Mouse (Mus musculus) mouse trophoblast stem cell (cell line): ENCODE data around the gene Shh.

Experiments
- in situ Hi-C, 2 experiments: fragments of 300-500 bp; cut with MseI, MboI; formaldehyde crosslinking; loops; 2 replicates in 1 of 2; 3 replicates in 1 of 2; pipeline ENCODE4 v1.15.1; 2025

The Shh gene

DNA sequence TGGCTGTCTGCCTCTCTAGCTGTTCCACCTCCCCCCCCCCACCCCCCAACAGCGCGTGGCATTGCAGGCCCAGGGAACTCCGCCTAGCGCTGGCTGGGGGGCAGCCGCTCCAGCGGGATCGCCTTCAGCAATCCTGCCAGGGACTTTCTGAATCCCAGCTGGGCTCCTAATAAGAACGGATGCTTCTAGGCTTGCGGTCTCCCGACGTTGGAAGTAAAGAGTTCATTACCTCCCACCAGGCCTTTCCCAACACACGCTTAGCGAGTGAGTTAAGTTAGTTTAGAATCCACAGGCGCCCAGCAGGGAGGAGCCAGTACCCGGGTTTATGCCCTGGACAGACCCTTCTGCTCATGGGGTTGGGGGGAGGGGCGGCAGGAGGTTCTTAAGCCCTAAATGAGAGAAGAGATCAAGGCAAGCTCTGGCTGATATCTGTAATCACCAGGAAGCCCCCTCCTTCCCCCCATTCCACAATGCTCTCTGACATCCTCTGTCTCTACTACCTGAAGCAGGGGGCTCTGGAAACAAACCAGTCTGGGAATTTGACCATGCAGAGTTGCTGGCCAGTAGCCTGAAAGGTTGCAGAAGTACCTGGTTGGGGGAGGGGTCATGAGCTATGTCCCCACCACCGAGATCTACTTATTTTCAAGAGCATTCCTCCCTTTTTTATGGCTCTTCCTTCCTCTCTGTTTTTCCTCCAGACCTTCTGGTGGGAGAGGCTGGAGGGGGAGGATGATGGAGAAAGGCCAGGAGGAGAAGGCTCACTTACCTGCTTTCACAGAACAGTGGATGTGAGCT lies 6.3 kb downstream of the Shh start:
- in situ Hi-C loops = loop anchor here in 1 of 2 experiments (25.0 kb wide), 1 partner anchor 827 kb away; no protein-coding TSS in a partner anchor

DNA sequence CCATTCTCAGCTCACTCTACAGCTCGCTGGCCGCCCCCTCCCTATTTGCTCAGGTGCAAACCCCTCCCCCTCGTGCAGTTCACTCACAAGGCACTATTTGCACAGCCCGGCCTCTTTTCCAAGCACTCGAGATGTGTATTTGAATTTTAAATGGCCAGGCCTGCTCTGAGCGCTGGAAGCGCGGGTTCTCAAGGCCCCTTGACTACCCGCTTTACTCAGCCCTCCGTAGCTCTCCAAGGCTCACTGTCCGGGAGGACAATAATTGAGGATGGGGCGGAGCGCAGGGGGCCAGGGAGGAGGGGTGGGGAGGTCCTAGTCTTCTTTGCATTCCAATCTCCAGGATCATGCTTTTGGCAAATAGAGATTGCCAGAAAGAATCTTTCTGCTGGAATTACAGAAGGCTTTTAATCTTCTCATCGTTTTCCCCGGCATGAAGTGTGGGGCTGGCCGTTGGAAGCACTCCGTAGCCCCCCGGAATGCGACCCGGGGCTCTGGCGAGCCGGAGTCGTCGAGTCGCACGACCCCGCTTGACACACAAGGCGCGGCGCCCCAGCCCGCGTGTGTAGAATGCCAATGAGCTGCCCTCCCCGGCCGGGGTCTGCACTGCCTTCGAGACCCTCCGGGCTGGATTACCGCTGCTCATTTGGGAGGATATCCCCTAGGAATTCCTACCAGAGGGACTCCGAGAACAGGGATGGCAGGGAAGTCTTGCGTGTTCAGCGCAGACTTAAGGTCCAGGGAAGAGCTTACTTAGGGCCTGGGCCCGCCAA lies 7.4 kb downstream of the Shh start:
- in situ Hi-C loops = loop anchor here in 1 of 2 experiments (25.0 kb wide), 1 partner anchor 828 kb away; no protein-coding TSS in a partner anchor

DNA sequence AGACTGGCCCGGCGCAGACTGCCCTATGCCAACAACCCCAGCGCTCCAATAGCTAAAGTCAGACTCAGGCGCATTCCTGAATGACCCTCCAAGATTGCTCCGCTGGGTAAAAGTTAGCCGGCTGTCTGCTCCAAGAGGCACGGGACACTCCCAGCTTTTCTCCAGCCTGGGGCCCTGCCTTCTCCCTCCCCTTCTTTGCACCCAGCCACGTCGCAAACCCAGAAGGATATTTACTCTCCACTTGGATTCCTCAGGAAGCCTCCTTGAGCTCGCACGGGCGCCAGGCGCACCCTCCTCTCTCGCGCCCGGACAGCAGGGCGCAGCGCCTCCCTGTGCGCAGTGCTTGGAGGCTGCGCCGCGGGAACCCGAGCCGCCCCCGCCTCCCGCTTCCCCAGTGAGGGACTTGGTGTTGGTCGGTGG lies 8.2 kb downstream of the Shh start:
- in situ Hi-C loops = loop anchor here in 1 of 2 experiments (25.0 kb wide), 1 partner anchor 828 kb away; no protein-coding TSS in a partner anchor

DNA sequence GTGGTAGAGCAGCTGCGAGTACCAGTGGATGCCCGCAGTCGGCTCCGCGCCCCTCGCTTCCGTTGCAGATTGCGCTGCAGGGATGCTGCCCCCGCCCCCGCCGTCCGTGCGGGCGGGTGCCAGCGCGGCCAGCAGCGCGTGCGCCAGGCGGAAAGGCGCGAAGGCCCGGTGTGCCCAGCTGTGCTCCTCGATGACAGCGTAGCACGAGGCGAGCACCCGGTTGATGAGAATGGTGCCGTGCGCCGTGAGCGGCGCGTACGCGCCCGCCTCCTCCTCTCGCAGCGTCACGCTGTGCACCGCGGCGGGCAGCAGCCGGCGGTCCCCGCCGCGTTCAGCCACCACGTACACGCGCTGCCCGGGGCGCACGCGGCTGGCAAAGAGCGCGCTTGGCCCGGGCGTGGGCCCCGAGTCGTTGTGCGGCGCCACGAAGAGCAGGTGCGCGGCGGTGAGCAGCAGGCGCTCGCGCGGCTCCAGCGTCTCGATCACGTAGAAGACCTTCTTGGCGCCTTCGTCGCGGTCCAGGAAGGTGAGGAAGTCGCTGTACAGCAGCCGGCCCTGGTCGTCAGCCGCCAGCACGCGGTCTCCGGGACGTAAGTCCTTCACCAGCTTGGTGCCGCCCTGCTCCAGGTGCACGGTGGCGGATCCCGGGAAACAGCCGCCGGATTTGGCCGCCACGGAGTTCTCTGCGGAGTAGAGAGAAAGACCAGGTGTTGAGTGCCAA lies 9.0 kb downstream of the Shh start:
- in situ Hi-C loops = loop anchor here in 1 of 2 experiments (25.0 kb wide), 1 partner anchor 829 kb away; no protein-coding TSS in a partner anchor

DNA sequence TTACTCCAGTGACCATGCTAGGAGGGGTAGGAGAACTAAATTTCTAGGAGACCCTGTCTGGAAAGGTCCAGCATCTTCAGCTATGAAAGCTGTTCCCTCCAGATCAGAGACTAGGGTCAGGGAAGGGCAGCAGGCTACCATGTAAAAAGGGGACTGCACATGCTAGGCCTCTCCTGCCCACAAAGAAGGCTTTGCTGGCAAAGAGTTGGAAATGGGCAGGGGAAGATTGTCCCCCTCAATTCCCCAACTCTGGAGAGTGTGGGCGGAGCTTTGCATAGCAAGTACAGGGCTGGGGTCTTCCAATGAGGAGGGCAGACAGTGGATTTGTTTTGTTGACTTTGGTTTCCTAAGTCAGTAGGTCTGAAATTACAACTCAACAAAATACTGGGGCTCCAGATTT lies 10.7 kb downstream of the Shh start:
- in situ Hi-C loops = loop anchor here in 1 of 2 experiments (25.0 kb wide), 1 partner anchor 831 kb away; no protein-coding TSS in a partner anchor

DNA sequence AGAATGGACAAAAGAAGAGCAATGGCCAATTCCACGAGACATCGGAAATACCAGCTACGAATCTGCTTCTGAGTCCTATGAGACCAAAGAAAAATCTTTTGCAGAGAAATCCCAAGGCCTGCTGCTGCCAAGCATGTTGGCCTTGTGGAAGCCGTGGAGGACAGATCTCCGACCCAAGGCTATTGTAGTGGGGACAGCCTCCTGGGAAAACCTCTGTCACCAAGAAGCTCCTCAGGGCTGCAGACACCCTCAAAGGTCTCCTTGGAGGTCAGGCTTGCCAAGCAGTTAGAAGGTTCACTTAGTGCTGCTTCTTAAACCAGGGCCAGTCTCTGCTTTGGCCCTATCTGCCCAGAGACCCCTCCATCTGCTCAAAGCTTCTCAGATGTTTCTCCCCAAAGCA lies 11.3 kb downstream of the Shh start:
- in situ Hi-C loops = loop anchor here in 1 of 2 experiments (25.0 kb wide), 1 partner anchor 832 kb away; no protein-coding TSS in a partner anchor

DNA sequence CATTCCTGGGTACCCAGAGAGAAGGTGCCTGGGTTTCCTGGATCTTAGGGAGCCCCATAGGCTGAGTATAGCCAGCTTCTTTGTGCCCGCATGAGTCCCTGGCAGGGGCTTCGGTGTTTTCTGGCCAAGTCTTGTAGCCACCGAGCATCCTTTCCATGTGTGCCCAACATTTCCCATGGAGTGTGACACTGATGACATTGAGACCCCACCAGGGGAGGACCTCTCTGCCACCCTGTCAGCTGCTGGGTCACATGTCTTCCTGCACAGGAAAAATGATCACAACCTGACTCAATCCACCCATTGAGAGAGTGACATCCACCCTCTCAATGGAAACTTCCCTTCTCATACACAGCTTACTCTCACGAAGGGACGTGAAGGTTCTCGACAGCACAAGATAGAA lies 12.5 kb downstream of the Shh start:
- in situ Hi-C loops = loop anchor here in 1 of 2 experiments (25.0 kb wide), 1 partner anchor 833 kb away; no protein-coding TSS in a partner anchor

DNA sequence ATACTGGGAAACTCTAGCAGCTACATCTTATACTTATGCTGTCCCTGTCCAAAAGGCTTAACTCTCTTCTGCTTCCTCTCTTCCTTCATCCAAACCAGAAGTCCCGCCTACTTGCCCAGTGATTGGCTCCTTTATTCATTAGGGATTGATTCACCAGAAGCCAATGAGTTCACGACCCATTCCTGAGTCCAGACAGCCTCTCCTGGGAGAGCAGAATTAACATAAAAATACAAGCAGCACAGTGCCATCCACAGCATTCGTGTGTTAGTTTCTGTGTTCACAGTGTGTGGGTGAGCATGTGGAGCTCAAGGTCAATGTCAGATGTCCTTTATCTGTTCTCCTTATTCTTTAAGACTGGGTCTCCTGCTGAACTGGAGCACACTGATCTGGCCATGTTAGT lies 13.5 kb downstream of the Shh start:
- in situ Hi-C loops = loop anchor here in 1 of 2 experiments (25.0 kb wide), 1 partner anchor 834 kb away; no protein-coding TSS in a partner anchor

DNA sequence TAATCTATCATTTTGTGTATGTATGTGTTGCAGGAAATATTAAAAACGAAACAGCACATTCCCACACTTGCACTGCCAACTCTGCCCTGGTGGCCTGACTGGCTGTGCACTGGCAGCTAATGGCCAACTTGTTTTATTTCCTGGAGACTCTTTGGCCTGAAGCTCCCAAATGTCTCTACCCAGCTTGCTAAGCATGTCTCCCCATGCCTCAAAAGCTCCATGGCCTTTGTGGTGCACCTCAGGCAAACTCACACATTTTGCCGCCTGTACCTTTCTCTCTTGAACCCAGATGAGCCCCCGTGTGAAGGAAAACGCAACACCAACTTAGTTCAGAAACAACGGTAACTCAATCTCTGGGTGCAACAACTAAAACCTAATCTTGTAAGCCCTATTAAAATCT lies 14.0 kb downstream of the Shh start:
- in situ Hi-C loops = loop anchor here in 1 of 2 experiments (25.0 kb wide), 1 partner anchor 834 kb away; no protein-coding TSS in a partner anchor

DNA sequence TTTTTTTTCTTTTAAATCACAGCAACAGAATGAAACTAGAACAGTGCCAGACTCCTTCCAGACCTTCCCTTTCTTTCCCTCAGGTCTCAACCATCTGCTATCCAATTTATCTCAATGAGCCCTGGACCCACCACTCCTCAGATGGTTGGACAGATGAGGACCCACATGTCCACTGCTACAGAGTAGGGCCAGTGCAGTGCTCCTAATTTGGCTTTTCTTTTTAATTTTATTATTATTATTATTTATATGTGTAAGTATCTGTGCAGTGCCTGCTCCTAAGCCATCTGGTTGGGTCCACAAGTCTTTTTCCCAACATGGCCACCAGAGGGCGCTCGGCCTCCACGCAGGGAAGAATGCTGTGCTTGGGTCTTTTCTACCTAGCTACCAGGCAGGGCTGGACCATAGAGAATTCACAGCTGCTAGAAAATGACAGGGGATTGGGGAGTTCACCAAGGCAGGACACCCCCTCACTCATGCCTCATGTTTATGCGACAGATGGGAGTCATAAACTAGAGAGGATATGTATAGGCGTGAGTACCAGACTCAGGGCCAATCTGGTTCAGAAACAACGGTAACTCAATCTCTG lies 15.9 kb downstream of the Shh start:
- in situ Hi-C loops = loop anchor here in 1 of 2 experiments (25.0 kb wide), 1 partner anchor 836 kb away; no protein-coding TSS in a partner anchor

DNA sequence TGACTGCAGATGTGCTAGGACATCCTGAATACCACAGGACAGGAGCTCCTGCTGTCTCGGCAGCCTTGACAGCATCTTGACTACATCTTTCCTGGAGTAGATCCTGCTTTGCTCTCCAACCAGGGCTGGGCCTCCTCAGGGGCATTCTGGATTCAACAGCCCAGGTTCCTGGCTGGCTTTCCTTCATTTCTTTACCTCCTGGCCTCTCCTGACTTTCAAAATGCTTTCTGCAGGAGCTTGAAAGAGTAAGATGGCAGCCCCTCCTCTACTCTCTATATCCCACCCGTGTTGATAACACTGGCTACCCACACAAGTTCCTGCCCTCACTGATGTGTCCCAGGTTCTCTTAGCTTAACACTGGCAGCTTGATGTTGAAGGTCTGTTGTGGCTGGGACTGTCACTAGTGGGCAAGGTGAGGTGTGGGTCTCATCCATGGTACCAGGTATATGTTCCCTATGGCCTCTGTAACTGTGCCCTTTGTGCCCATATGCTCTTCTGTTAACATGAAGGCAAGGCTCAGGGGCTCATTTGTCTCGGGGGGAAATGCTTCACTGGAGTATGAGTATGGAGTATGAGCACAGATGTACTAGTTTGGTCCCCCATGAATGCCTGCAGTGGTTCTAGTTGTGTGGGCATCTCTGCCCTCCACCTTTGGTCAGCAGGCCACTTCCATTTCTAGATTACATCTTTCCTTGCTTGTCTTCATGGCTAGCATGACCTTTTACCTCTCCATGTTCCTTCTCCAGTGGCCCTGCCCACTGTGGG lies 16.7 kb downstream of the Shh start:
- in situ Hi-C loops = loop anchor here in 1 of 2 experiments (25.0 kb wide), 1 partner anchor 837 kb away; no protein-coding TSS in a partner anchor

DNA sequence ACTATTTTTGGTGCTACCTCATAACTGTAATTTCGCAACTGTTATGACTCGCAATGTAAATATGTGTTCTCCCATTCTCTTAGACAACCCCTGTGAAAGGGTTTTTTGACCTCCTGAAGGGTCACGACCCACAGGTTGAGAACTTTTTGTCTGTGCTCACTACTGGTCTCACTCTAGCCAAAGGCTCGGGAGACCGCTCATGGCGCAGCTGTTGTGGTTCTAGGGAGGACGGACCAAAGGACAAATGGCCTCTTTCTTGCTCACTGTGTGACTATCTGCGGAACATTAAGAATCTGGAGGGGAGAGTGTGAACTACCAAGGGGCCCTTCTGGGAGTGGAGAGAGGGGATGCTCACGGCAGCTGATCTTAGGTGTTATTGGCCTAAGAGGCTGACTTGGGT lies 41.1 kb downstream of the Shh start:
- in situ Hi-C loops = no loop called here

DNA sequence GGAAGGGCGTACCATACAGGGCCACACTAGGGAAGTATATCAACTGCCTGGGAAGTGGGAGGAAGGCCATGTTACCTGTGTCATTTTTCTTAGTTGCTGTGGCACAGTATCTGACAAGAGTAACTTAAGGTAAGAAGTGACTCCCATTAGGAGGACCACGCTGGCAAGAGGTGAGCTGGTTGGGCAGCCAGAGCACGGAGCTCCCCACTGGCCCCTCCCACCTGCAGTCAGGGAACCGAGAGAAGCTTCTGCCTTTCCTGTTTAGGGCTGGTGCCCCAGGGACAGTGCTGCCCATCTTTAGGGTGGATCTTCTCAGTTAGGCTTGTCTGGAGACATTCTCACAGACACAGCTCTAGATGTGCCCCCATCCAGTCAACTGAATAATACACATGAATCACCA lies 43.3 kb downstream of the Shh start:
- in situ Hi-C loops = no loop called here

DNA sequence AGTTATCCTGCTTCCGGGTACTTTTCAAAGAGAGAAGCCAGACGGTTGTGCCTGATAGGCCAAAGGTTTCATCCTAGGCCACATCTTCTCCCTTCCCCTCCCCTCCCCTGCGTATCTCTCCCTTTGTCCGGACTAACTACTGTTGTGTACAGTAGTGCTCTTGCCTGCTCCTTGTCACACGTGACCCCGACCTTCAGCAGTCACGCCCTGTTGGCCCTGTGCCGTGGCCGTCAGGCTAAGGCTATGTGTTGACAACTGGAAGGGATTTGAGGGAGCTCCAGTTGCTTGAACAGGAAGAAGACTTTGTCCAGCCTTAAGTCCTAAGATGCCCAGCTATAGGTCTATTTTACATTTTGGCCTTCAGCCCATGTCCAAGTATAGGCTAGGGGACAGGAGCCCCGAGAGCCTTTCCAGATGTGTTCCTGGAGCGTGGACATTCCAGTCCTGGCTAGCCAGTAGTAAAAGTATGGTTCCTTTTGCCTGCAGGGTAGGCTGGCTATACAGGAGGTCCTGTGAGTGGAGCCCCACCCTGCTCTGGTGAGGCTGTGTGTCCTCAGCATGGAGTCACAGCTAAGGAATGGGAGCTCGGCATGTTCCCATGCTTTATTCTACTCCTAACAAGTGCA lies 47.3 kb downstream of the Shh start:
- in situ Hi-C loops = no loop called here

DNA sequence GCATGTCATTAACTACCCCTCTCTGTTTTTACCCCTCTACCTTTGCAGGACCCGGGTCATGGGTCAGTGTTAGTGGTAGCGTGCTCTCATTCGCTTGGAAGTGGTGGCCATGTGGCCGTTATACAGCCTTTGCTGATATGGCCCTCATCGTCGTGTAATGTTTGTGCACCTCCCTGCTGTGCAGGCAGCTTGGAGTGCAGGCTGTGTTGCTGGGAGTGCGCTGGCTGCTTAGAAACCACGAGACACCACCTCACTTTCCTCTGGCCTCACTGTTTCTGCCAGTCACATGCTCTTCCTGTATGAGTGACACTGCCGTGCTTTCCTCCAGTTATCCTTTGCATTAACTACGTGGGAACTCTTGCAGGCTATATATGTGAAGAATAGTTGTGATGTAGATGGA lies 48.3 kb downstream of the Shh start:
- in situ Hi-C loops = no loop called here

DNA sequence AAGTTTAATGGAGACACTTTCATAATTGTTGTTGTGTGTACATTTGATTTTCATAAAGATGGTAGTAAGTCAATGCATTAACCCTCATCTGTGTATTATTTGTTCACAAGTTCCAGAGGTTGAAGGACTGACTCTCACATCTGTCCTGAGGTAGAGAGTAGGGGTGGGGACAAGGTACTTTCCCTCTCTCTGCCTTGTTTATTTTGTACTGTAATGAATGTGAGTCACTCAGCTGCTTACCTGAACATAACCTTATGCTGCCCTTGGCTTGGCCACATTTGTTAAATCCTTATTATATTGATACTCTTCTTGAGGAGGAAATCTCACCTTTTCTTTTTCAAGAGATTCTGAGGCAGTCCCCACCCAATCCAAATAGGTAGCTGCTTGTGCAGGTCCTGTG lies 51.0 kb downstream of the Shh start:
- in situ Hi-C loops = no loop called here

DNA sequence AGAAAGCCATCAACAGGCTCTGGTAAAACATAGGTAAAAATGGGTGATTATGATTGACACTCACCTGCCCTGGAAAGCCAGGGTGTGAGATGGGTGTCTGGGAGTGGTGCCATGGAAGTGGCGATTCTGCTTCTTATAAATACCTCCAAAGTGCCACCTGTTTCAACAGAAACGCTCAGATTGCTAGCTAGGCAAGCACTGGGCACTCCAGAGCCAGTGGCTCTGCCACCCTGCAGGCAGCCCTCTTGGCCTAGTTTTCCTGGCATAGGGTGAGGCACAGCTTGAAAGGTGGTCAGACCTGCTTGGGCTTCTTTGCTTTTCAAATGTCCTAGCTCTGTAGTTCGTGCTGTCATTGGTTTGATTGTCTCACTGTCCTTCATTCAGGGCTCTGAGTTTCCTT lies 53.0 kb downstream of the Shh start:
- in situ Hi-C loops = no loop called here

DNA sequence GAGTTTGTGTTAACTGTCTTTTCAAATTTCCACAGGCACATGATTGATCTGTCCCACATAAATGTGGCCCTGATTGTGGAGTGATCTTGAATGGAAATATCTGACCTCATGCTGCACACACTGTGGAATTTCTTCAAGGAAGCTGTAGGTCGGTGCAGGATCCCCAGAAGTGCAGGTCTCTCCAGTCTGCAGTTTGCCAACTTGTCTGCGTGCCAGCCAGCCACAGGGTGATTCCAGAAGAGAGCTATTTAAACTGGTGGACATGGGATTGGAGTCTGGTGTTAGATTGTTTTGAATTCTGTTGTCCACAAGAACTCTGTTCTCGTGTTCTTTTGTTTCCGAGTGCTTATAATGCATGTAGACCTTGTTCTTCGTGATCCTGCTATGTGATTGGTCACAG lies 53.5 kb downstream of the Shh start:
- in situ Hi-C loops = no loop called here

DNA sequence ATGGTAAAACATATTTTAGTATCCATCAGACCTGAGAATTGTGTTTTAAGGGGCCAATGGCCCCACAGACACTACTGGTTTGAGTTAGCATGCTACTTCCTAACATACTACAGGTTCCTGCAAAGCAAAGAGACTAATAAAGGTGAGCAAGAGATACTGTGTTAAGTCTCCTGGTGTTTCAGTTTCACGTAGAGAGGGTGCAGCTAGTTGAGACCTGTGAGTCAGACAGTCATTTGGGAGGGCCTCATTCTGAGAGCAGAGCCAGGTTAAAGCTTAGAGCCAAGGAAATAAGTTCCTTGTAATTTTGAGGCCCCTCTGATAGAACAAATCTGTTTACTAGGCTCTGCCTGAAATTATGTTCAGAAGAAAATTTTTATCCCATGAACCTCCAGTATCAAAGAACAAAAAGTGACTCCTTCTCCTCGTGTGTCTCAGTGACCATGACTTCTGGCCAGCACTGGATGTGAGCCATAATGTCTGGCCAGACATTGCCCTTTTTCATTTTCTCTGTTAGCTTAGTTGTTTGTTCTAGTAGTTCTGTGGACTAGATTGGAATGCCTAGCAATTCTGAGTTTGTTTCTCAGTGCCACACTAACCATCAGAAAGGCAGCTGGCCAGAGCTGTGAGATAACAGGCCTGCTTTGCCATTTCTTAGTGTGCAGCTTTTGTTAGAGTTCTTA lies 54.9 kb downstream of the Shh start:
- in situ Hi-C loops = no loop called here
